Mouse (Mus musculus) adrenal gland (tissue): Measurements from ENCODE around the gene Gm43951.

ENCODE experiments used
- intact Hi-C: fragments of 180-260 bp; cut with DNase I; formaldehyde crosslinking; loops from one replicate; pipeline ENCODE4 v1.15.1; 2025
- long read RNA-seq, 2 experiments: library from polyadenylated mRNA; unstranded; transcript quantifications; one replicate each; pipeline ENCODE4 v2.0.0; 2020; ENCODE audit warnings: borderline replicate concordance in 1 of 2; ENCODE audit not compliant: insufficient replicate concordance in 1 of 2

The Gm43951 gene
- long read RNA-seq, experiment 1 = 0 reads
- long read RNA-seq, experiment 2 = 0 reads

GRCm38 (mm10) chr11:72206341-72207203 is at the start of gene Gm43951:
Gm43951 (minus strand) TSS chr11:72206840.
- intact Hi-C loops = loop anchor here (5.0 kb wide), 1 partner anchor 154 kb away; no protein-coding TSS in a partner anchor

GRCm38 (mm10) chr11:72256441-72256840 is 49.8 kb upstream of the Gm43951 start:
- intact Hi-C loops = no loop called here

- intact Hi-C loops = no loop called here
Observed at GRCm38 (mm10) chr11:72255629-72256028, 49.0 kb upstream of the Gm43951 start.

- intact Hi-C loops = no loop called here
Observed at GRCm38 (mm10) chr11:72245196-72245753, 38.6 kb upstream of the Gm43951 start.

GRCm38 (mm10) chr11:72240062-72240860 is 33.6 kb upstream of the Gm43951 start:
- intact Hi-C loops = no loop called here

- intact Hi-C loops = no loop called here
Observed at GRCm38 (mm10) chr11:72234013-72234412, 27.4 kb upstream of the Gm43951 start.

- intact Hi-C loops = no loop called here
Observed at GRCm38 (mm10) chr11:72232991-72233390, 26.4 kb upstream of the Gm43951 start.

GRCm38 (mm10) chr11:72232068-72232467 is 25.4 kb upstream of the Gm43951 start:
- intact Hi-C loops = no loop called here

GRCm38 (mm10) chr11:72228513-72228912 is 21.9 kb upstream of the Gm43951 start:
- intact Hi-C loops = loop anchor here (5.0 kb wide), 1 partner anchor 94 kb away; no protein-coding TSS in a partner anchor

- intact Hi-C loops = loop anchor here (5.0 kb wide), 1 partner anchor 95 kb away; no protein-coding TSS in a partner anchor
Observed at GRCm38 (mm10) chr11:72226901-72227300, 20.3 kb upstream of the Gm43951 start.

GRCm38 (mm10) chr11:72226020-72226791 is 19.6 kb upstream of the Gm43951 start:
- intact Hi-C loops = loop anchor here (5.0 kb wide), 1 partner anchor 96 kb away; no protein-coding TSS in a partner anchor

- intact Hi-C loops = loop anchor here (2.0 to 5.0 kb wide), 4 partner anchors 42 to 337 kb away; partner anchors contain the start of gene Slc13a5
Observed at GRCm38 (mm10) chr11:72224865-72225264, 18.2 kb upstream of the Gm43951 start.

- intact Hi-C loops = loop anchor here (5.0 kb wide), 1 partner anchor 339 kb away; no protein-coding TSS in a partner anchor
Observed at GRCm38 (mm10) chr11:72223414-72223813, 16.8 kb upstream of the Gm43951 start.

GRCm38 (mm10) chr11:72221278-72221677 is 14.6 kb upstream of the Gm43951 start:
- intact Hi-C loops = loop anchor here (5.0 kb wide), 1 partner anchor 341 kb away; no protein-coding TSS in a partner anchor

- intact Hi-C loops = no loop called here
Observed at GRCm38 (mm10) chr11:72217116-72217515, 10.5 kb upstream of the Gm43951 start.

GRCm38 (mm10) chr11:72215410-72215797 is 8.8 kb upstream of the Gm43951 start, which contains the start of gene Med31:
Med31 (minus strand) TSS chr11:72215592.
- intact Hi-C loops = no loop called here

GRCm38 (mm10) chr11:72214591-72215409 is 8.2 kb upstream of the Gm43951 start:
- intact Hi-C loops = no loop called here

- intact Hi-C loops = loop anchor here (5.0 kb wide), 1 partner anchor 156 kb away; no protein-coding TSS in a partner anchor
Observed at GRCm38 (mm10) chr11:72207834-72208377, 1.3 kb upstream of the Gm43951 start.
